Mouse (Mus musculus) G1E (cell line): ENCODE measurements at regions not wholly inside any gene's neighbourhood (a gene's known extent, or its start where the extent isn't known, plus 50 kb on each side); places are given as distances from the start of the nearest gene placed in this dataset.

ENCODE experiments used
- ATAC-seq: 2 replicates; pipeline ENCODE4 v1.8.0; 2016; ENCODE audit warnings: mild to moderate bottlenecking; ENCODE audit not compliant: insufficient number of reproducible peaks, poor library complexity, low FRiP score, severe bottlenecking; ENCODE audit errors: extremely low read depth
- DNase-seq: peaks from one replicate; pipeline ENCODE4 v3.0.0; 2012; ENCODE audit warnings: low spot score
- H3K27me3 ChIP-seq: 2 replicates; pipeline ENCODE4 v1.6.1; 2012; ENCODE audit warnings: mild to moderate bottlenecking, low read length, inconsistent platforms; ENCODE audit not compliant: insufficient read depth
- H3K36me3 ChIP-seq: replicated peaks from 2 replicates; pipeline ENCODE3; 2012; ENCODE audit warnings: mild to moderate bottlenecking, inconsistent platforms
- H3K4me1 ChIP-seq: 2 replicates; pipeline ENCODE4 v1.6.1; 2012; ENCODE audit warnings: low read depth, low read length, inconsistent platforms, mixed read lengths; ENCODE audit not compliant: insufficient read depth
- H3K4me3 ChIP-seq: 2 replicates; pipeline ENCODE4 v1.5.1; 2012; ENCODE audit warnings: low read depth, mild to moderate bottlenecking, inconsistent platforms, low read length, moderate library complexity, mixed read lengths
- H3K9me3 ChIP-seq: replicated peaks from 2 replicates; pipeline ENCODE4 v1.6.1; 2012; ENCODE audit warnings: inconsistent platforms
- CTCF ChIP-seq: IDR thresholded peaks from 2 replicates; pipeline ENCODE4 v1.5.1; 2012; ENCODE audit warnings: low read depth, low read length, inconsistent platforms, mixed read lengths
- GATA1 ChIP-seq: IDR thresholded peaks from 2 replicates; pipeline ENCODE4 v1.6.1; 2012; ENCODE audit warnings: borderline replicate concordance, low read length, inconsistent platforms, mixed read lengths
- GATA2 ChIP-seq: IDR thresholded peaks from 2 replicates; pipeline ENCODE4 v1.6.1; 2012; ENCODE audit warnings: low read depth, low read length, inconsistent platforms, borderline replicate concordance
- POLR2AphosphoS5 ChIP-seq: IDR thresholded peaks from 2 replicates; pipeline ENCODE4 v1.6.1; 2012; ENCODE audit warnings: low read depth, low read length, inconsistent platforms; ENCODE audit not compliant: insufficient replicate concordance
- TAL1 ChIP-seq: conservative IDR thresholded peaks from 2 replicates; pipeline ENCODE4 v1.6.1; 2012; ENCODE audit warnings: low read depth, low read length, inconsistent platforms, mixed read lengths

- no peak for ATAC-seq
Measured at GRCm38 (mm10) chr14:99393611-99394010, 95.1 kb downstream of the Klf5 start.

GRCm38 (mm10) chr14:99403155-99403726 lies 104.8 kb downstream of the Klf5 start:
- peaks cover 15% of the 10 kb centered on the region for H3K9me3 ChIP-seq
- H3K27me3 ChIP-seq: no peaks in the 10 kb centered on the region
- H3K36me3 ChIP-seq: no peaks in the 10 kb centered on the region
- no peaks in the 10 kb centered on the region for H3K4me1 ChIP-seq
- ATAC-seq: no peak
- no peak for TF ChIP-seq GATA2
- TF ChIP-seq GATA1: no peak
- no peak for TF ChIP-seq TAL1
- TF ChIP-seq CTCF: no peak
- TF ChIP-seq POLR2AphosphoS5: no peak
- no peak overlapping the region for H3K4me3 ChIP-seq
- no peak for DNase-seq

More at GRCm38 (mm10) chr14:99393611-99394010, 95.1 kb downstream of the Klf5 start:
- no peak for DNase-seq
- TF ChIP-seq TAL1 (no peak), GATA2 (no peak), POLR2AphosphoS5 (no peak), CTCF (no peak), GATA1 (no peak)
- Histone ChIP-seq H3K9me3 (peaks cover 51% of the 10 kb centered on the region), H3K4me3 (no peak overlapping the region), H3K27me3 (no peaks in the 10 kb centered on the region), H3K4me1 (no peaks in the 10 kb centered on the region), H3K36me3 (no peaks in the 10 kb centered on the region)

- Histone ChIP-seq H3K27me3 (no peaks in the 10 kb centered on the region), H3K9me3 (peaks cover 18% of the 10 kb centered on the region), H3K36me3 (no peaks in the 10 kb centered on the region), H3K4me1 (no peaks in the 10 kb centered on the region), H3K4me3 (no peak overlapping the region)
- ATAC-seq: no peak
- TF ChIP-seq GATA2: no peak
- no peak for TF ChIP-seq CTCF
- TF ChIP-seq GATA1: no peak
- TF ChIP-seq POLR2AphosphoS5: no peak
- no peak for TF ChIP-seq TAL1
- DNase-seq: no peak
Measured at GRCm38 (mm10) chr14:99405228-99405627, 106.7 kb downstream of the Klf5 start.

- H3K4me1 ChIP-seq: no peaks in the 10 kb centered on the region
- no peaks in the 10 kb centered on the region for H3K36me3 ChIP-seq
- H3K4me3 ChIP-seq: no peak overlapping the region
- H3K27me3 ChIP-seq: no peaks in the 10 kb centered on the region
- peaks cover 26% of the 10 kb centered on the region for H3K9me3 ChIP-seq
- ATAC-seq (no peak), DNase-seq (no peak)
- TF ChIP-seq GATA2 (no peak), CTCF (no peak)
Measured at GRCm38 (mm10) chr14:99411835-99412234, 113.3 kb downstream of the Klf5 start.

- Histone ChIP-seq H3K36me3 (no peaks in the 10 kb centered on the region), H3K4me3 (no peak overlapping the region), H3K9me3 (peaks cover 35% of the 10 kb centered on the region), H3K4me1 (no peaks in the 10 kb centered on the region), H3K27me3 (no peaks in the 10 kb centered on the region)
- ATAC-seq (no peak), DNase-seq (no peak)
- TF ChIP-seq TAL1 (no peak), GATA1 (no peak), POLR2AphosphoS5 (no peak), CTCF (no peak), GATA2 (no peak)
Measured at GRCm38 (mm10) chr14:99416169-99416568, 117.7 kb downstream of the Klf5 start.

GRCm38 (mm10) chr14:99418970-99419369 lies 120.5 kb downstream of the Klf5 start:
- H3K9me3 ChIP-seq: peaks cover 33% of the 10 kb centered on the region
- no peaks in the 10 kb centered on the region for H3K4me1 ChIP-seq
- H3K27me3 ChIP-seq: no peaks in the 10 kb centered on the region
- no peak overlapping the region for H3K4me3 ChIP-seq
- H3K36me3 ChIP-seq: no peaks in the 10 kb centered on the region
- ATAC-seq (no peak), DNase-seq (no peak)
- TF ChIP-seq CTCF: no peak
- TF ChIP-seq GATA1: no peak
- no peak for TF ChIP-seq POLR2AphosphoS5
- TF ChIP-seq TAL1: no peak
- TF ChIP-seq GATA2: no peak

GRCm38 (mm10) chr14:99423334-99423733 lies 124.8 kb downstream of the Klf5 start:
- Histone ChIP-seq H3K4me3 (no peak overlapping the region), H3K9me3 (peaks cover 39% of the 10 kb centered on the region), H3K36me3 (no peaks in the 10 kb centered on the region), H3K4me1 (no peaks in the 10 kb centered on the region), H3K27me3 (no peaks in the 10 kb centered on the region)
- ATAC-seq (no peak), DNase-seq (no peak)
- TF ChIP-seq TAL1 (no peak), GATA2 (no peak), CTCF (no peak), POLR2AphosphoS5 (no peak), GATA1 (no peak)
